Mouse (Mus musculus) gastrocnemius, postnatal 14 days (tissue): ENCODE data around the gene Prickle2. TPM values are rescaled to one million over a fixed set of nuclear protein-coding genes. Genes with fewer than 3 reads are reported as not detected.

Experiments used
- DNase-seq: peaks from one replicate; pipeline ENCODE4 v3.0.0; 2021; ENCODE audit warnings: mixed read lengths
- intact Hi-C: fragments of 180-260 bp; cut with DNase I; formaldehyde crosslinking; loops from one replicate; pipeline ENCODE4 v1.15.1; 2025; ENCODE audit warnings: low total_unique reads
- total RNA-seq, 2 experiments: library from RNA; stranded (reverse); gene quantifications; 2 replicates each; pipeline ENCODE4 v1.2.3; 2021

Gene Prickle2
- total RNA-seq, 2 experiments from 2014 or later: 4.0 to 4.3 TPM

GRCm38 (mm10) chr6:92533306-92534063, 172.5 kb downstream of the Prickle2 start:
- DNase-seq: no peak
- intact Hi-C loops: no loop called here

DNA sequence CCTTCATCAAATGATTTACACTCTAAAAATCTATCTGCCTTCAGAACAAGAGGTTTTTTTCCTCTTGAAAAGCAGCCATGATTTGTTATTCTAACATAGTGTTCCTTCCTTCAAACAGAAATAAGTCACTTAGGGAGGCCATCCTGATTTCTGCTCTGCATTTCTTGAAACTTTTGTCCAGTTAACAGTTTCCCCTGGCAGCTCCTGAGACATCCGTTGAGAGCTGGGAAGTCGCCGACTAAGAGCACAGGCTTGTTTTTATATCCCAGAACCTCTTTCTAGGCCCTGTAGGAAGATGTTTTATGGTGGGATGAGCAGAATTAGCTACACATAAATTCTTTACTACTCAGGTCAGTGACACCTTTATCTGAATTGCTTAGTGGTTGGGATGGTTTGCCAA, 173.1 kb downstream of the Prickle2 start:
- intact Hi-C loops: no loop called here
- no peak for DNase-seq

- intact Hi-C loops: no loop called here
- peak; percentile 8 for DNase-seq
These were observed 173.6 kb downstream of the Prickle2 start for GRCm38 (mm10) chr6:92532331-92532730.

DNA sequence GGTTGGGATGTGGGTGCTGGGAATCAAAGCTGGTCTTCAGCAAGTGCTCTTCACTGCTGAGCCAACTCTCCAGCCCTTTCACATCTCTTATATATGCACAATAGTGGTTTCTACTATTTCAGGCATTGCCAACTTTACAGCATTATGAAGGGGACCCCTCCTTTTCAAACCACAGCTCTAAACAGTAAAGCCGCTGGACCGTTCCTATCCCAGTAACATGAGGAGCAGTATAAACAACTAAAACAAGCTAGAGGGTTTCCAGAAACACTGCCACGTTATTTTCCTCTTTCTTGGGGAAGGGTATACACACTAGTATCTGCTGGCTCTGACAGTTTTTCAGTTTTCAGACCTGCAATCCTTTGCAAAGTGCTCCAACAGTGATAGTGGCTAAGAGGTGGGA, 179.7 kb downstream of the Prickle2 start:
- intact Hi-C loops: no loop called here
- no peak for DNase-seq

DNA sequence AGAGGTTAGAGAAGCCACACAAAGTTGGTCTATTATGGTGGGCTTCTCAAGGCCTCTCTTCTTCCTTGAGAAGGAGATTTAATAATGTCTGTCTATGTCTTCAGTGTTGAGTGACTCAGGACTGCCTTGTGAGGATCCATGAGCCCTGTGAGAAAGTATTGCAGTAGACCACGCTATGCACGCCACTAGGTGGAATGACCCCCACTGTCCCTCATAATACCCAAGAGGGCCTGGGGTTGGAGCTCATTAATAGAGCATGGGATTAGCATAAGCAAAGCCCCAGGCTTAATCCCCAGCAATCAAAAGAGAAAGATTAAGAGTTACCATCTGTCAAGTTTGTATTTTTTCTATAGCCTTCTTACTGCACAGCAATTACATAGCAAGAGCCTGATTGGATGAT, 180.3 kb downstream of the Prickle2 start:
- intact Hi-C loops: no loop called here
- no peak for DNase-seq

DNA sequence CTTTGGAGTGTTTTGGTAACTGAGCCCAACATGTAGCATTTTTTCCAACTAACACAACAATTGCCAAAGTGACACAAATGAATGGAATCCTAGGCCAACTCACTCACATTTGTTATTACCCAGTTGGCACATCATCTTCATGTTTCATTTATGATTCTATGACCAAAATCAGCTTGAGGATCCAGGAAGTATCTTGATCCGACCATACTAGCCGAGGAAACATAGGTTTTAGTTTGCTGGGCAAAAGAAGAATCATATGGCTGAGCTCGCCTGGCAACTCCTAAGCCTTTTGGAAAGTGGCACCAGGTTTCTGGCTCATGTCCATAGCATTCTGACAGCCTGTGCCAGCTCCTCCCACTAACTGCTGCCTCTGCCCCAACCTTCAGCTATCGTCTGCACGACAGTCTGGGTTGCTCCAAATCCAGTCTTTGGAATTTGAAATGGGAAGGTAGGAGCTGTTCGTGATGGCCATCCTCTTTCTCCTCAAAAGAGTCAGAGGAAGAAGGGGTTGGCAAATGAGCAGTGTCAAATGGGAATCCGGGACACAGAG, 184.4 kb downstream of the Prickle2 start:
- peak; percentile 34 for DNase-seq
- intact Hi-C loops: no loop called here

- no peak for DNase-seq
- intact Hi-C loops: no loop called here
These were observed 185.7 kb downstream of the Prickle2 start for GRCm38 (mm10) chr6:92520088-92520875.

DNA sequence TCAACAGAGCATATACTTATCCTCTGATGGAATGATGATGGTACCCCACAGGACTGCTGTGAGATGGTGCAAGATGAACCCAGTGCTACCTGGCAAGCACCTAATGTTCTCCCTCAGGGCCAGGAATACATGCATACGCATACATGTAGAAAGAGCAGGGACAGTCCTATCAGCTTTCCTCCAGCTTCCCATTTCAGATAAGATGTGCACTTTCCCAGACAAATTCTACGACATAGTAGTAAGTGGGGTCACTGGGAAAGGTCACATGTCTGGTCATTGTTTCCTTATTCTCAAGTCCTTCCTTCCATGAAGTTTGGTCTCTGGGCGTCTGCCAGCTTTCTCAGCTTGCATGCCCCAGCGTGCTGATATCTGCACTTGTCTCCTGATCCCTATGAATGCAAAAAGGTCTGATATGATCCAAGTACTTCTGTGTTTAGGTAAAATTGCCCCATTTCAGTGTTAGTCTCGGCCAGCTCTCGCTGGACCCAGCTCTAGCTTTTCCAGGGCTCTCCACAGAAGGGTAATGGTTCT, 187.5 kb downstream of the Prickle2 start:
- DNase-seq: no peak
- intact Hi-C loops: no loop called here

- no peak for DNase-seq
- intact Hi-C loops: no loop called here
These were observed 189.0 kb downstream of the Prickle2 start for GRCm38 (mm10) chr6:92517002-92517401.

DNA sequence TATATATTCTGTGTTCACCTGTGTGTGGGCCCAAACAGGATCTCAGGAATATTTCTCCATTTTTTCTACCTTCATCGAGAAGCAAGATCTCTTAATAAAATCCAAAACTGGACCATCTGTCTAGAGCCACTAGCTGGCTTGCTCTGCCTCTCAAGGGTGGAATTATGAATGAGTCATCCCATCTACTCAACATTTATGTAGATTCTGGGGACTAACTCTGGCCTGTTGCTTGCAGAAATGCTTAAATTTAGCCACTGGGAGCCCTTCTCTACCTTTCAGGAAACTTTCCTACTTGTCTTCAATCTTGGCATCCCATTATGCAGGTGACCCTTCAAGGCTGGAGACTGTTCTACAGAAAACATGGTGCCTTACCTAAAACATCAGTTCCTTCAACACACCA, 194.0 kb downstream of the Prickle2 start:
- intact Hi-C loops: no loop called here
- DNase-seq: no peak

DNA sequence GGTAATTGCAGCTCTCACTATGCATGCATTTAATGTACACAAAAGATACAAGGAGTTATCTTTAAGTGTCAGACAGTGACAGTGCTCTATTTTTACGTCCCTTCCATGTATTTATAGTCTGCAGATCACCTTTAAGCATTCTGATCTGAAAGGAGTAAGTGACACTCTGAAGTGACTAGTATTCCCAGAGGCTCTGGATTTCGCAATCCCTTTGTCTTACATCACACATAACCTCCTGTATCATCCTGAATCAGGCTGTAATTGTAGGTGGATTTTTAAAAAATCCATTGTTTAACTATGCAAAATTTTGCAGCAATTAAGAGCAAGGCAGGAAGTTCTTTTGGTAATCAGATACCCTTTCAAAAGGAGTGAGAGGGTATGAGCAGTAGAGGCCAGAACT, 196.2 kb downstream of the Prickle2 start:
- no peak for DNase-seq

GRCm38 (mm10) chr6:92506276-92506675, 199.7 kb downstream of the Prickle2 start:
- no peak for DNase-seq
- intact Hi-C loops: no loop called here

More for the DNA sequence above, 196.2 kb downstream of the Prickle2 start:
- intact Hi-C loops: no loop called here

GRCm38 (mm10) chr6:92499449-92499848, 206.5 kb downstream of the Prickle2 start:
- no peak for DNase-seq
- intact Hi-C loops: no loop called here

GRCm38 (mm10) chr6:92498574-92498973, 207.4 kb downstream of the Prickle2 start:
- intact Hi-C loops: no loop called here
- no peak for DNase-seq

- no peak for DNase-seq
- intact Hi-C loops: no loop called here
These were observed 208.7 kb downstream of the Prickle2 start for GRCm38 (mm10) chr6:92497279-92497678.

GRCm38 (mm10) chr6:92495500-92495899, 210.5 kb downstream of the Prickle2 start:
- DNase-seq: no peak
- intact Hi-C loops: no loop called here

DNA sequence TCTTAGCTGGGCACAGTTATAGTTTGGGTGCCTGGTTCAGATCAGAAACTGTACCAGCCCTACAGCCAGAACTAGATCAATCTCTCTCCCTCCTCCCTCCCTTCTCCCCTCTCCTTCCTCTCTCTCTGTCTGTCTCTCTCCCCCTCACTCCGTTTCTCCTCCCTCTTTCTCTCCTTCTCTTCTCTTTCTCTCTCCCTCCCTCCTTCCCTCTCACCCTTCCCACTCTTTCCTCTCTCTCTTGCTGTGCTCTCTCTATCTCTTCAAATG, 224.3 kb downstream of the Prickle2 start:
- no peak for DNase-seq
- intact Hi-C loops: no loop called here

DNA sequence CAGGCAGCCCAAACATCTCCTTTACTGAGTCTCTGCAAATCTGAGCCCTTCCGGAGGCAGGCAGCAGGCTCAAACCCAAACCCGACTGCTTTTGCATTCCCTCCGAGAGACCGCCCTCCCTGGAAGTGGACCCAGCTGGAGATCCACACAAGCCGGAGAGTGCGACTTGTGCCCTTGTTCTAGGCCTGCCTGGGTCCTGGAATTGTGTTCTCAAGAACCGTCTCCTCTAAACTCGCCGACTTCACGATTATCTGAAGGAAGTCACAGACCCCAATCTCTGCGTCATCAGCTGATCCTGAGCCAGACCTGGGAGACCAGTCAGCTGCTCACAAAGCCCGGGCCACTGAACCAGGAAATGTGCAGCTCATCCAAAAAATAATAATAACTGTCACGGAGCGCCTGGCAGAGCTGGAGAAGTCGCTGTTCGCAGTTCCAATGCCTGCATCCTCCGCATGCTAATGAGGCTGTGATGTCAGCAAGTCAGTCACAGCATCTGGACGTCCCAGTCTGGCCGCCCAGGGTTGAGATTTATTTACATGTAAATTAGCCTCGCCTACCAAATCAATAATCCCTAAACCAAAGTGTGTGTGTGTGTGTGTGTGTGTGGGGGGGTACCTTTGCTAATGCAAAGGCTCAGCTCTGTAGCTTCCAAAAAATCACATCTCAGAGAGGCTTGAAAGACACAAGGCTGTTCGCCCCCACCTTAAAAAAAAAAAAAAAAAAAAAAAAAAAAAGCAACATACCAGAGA, 224.8 kb downstream of the Prickle2 start:
- peak; percentile 75 for DNase-seq
- intact Hi-C loops: no loop called here

GRCm38 (mm10) chr6:92478612-92479011, 227.3 kb downstream of the Prickle2 start:
- DNase-seq: no peak
- intact Hi-C loops: no loop called here

DNA sequence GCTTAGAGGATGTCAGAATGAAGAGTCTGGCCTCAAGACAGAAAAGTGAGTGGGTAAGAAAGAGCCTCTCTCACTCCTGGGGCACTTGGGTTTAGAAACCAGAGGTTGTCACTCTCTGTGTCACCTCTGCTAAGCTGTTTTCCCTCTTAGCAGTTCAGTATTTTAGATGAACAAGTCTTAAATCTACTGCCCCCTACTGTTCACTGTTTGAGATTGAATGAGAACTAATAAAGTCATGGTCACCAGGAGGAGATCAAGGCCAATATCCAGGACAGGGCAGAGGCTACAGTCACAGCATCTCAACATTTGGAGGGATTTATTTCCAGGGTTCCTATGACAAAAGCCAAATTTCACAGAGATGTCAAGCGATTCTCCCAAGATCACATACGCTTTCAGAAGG, 228.3 kb downstream of the Prickle2 start:
- intact Hi-C loops: no loop called here
- DNase-seq: no peak
